Mouse (Mus musculus): ENCODE measurements around the gene Ppp1r15b.
A peak's percentile ranks its signal among the peaks of the same experiment; 100 is the strongest.

Gene Ppp1r15b

GRCm38 (mm10) chr1:133124137-133124536 lies 6.8 kb upstream of the Ppp1r15b start:
- no peak for DNase-seq

- no peak for DNase-seq
Measured at GRCm38 (mm10) chr1:133125640-133126364, 5.1 kb upstream of the Ppp1r15b start.

DNA sequence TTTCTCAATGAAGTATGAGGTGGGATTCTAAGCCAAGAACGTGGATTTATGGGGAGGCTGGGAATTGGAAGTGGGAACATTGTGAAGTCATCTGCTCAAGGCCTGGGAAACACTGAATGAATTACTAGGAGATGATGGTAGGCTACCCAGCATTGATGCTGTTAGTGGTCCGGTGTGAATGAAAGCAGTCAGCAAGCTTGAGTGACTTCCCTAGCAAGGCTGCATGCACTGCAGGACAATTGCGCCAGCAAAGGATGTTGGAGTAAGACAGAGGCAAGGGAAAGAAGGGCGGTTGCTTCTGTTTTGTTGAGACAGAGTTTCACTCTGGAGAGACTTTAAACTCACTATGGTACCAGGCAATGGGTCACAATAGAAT lies 4.6 kb upstream of the Ppp1r15b start:
- DNase-seq, result no peak

GRCm38 (mm10) chr1:133127328-133127727 lies 3.6 kb upstream of the Ppp1r15b start:
- no peak for DNase-seq

GRCm38 (mm10) chr1:133129471-133130221 lies 1.3 kb upstream of the Ppp1r15b start:
- DNase-seq, result no peak

DNA sequence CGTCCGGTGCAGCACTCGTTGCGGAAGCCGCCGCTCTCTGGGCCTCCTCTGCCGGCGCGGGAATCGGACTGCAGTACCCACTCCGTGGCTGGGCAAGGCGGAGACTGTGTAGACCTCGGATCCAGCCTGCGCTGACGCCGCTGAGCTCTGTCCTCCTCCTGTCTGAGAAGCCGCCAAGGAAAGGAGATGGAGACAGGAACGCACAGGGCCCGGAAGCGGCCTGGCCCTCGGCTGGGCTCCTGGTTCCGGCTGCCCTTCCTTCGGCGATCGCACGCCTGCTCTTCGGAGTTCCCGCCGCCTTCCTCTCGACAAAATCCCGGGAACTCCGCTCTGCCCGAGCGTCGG lies 590 bp downstream of the Ppp1r15b start:
- DNase-seq, result no peak

- no peak for DNase-seq
Measured at GRCm38 (mm10) chr1:133131936-133132335, 993 bp downstream of the Ppp1r15b start.

DNA sequence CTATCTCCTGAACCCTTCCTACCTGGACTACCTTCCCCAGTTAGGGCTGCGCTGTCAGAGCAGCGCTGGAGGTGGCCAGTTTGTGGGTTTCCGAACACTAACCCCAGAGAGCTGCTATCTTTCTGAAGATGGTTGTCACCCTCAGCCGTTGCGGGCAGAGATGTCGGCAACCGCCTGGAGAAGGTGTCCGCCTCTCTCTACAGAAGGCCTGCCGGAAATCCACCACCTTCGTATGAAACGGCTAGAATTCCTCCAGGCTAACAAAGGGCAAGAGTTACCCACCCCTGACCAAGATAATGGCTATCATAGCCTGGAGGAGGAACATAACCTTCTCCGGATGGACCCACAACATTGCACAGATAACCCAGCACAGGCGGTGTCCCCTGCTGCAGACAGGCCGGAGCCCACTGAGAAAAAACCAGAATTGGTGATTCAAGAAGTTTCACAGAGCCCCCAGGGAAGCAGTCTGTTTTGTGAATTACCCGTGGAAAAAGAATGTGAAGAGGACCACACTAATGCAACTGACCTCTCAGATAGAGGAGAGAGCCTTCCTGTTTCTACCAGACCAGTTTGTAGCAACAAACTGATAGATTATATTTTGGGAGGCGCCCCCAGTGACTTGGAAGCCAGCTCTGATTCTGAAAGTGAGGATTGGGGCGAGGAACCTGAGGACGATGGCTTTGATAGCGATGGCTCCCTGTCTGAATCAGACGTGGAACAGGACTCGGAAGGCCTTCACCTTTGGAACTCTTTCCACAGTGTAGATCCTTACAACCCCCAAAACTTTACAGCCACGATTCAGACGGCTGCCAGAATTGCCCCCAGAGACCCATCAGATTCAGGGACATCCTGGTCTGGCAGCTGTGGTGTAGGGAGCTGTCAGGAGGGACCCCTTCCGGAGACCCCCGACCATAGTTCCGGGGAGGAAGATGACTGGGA lies 1.7 kb downstream of the Ppp1r15b start:
- no peak for DNase-seq

GRCm38 (mm10) chr1:133133425-133133824 lies 2.5 kb downstream of the Ppp1r15b start:
- DNase-seq, result no peak

DNA sequence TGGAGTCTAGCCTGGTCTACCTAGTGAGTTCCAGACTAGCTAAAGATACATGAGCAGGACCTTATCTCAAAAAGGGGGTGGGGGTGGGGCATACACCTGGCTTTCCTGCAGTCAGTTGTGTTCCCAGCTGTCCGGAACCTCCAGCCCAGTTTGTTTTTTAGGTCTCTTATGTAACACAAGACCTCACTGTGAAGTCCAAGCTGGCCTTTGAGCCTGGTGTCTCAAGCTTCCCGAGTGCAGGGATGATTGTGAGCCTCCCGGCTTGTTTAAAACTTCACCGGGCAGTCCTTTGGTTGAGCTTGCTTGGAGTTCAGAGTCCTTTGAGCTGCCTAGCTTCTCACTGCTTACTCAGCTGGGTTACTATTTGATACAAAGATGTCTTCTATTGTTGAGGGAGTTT lies 3.1 kb downstream of the Ppp1r15b start:
- no peak for DNase-seq

DNA sequence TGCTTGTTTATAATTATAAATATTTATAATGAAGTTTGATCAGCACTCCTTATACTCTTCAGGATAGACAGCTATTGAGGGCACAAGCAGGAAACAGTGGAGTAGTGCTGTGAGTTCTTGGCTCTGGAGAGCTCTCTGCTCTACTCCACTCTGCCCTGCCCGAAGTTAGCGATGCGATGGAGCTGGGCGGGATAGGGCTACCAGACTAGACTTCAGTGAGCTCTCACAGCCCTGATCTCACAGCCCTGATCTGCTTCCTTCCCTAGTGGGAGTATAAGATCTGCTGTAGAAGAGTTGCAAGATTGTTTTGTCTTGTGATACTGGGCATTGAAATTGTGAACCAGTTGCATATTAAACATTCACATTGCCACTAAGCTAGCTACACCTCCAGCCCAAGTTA lies 3.9 kb downstream of the Ppp1r15b start:
- no peak for DNase-seq

DNA sequence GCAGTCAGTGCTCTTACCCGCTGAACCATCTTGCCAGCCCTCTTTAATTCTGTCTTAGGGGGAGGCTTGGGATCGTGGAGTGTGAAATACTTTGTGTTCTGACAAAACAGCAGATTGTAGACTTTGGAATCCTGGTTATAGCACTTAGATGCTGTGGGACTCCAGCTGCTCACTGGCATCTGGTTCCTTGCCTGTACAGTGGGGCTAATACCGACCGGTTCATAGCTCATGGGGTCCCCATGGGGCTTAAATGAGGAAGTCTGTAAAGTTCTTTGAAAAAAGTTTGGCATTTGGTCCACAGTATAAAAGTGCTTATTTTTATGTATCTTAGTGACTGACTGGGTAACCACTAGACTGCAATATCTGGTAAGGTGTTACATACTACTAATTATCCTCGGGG lies 4.9 kb downstream of the Ppp1r15b start:
- no peak for DNase-seq

GRCm38 (mm10) chr1:133138401-133138800 lies 7.5 kb downstream of the Ppp1r15b start:
- DNase-seq, result no peak

DNA sequence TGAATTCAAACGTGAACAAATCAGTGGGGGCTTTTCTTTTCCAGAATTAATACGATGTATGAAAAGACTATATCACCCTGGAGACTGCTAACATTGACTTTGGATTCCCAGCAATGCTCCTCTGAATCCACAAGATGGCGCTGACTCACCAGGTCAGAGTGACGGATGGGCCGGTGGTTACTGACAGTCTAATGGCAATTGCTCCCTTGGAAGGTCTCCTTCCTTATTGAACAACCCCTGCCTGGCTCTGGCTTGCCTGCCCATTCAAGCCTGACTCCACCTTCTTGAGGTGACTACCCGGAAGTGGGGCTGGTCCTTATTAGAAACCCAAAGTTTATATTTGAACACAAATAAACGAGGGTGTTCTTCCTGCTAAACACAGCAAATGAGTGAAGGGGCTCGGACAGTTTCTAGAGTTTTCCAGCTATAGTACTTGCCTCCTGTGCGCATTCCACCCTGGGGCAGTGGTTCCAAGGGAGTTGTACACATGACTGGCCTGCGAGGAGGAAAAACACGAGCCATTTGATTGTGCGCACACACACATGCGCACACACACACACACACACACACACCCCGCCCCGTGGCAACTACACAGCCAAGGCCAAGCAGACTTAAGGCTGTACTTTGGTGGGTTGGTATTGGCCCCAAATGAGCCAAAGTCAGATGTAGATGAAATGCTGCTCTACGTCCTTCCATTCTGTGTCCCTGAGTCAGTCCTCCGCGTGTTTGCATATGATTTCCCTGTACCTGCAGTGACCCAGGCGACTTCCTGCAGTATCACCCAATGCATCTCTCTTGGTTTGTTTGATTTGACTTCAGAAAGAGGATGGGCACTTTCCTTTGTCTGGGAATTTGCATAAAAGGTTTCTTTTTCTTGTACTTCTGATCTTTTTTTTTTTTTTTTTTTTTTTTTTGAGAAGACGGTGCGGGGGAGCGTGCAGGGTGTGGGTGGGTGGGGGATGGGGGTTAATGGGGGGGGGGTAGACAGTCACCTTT lies 15.4 kb downstream of the Ppp1r15b start:
- peak; percentile 55 for DNase-seq

GRCm38 (mm10) chr1:133147324-133147723 lies 16.4 kb downstream of the Ppp1r15b start:
- no peak for DNase-seq

- DNase-seq, result no peak
Measured at GRCm38 (mm10) chr1:133148122-133148521, 17.2 kb downstream of the Ppp1r15b start.

DNA sequence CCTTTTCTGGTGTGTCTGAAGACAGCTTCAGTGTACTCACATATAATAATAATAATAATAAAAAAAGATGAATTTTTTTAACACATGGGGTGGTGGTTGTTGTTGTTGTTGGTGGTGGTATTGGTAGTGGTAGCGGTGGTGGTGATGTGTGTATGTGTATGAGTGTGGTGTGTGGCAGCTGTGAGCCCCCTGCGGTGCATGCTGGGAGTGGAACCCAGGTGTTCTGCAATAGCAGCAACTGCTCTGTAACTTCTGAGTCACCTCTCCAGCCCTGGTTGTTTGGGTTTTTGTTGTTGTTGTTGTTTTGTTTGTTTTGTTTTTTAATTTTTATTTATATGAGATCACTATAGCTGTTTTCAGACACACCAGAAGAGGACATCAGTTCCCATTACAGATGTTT lies 19.6 kb downstream of the Ppp1r15b start:
- DNase-seq, result no peak

- DNase-seq, result no peak
Measured at GRCm38 (mm10) chr1:133152213-133152612, 21.3 kb downstream of the Ppp1r15b start.

DNA sequence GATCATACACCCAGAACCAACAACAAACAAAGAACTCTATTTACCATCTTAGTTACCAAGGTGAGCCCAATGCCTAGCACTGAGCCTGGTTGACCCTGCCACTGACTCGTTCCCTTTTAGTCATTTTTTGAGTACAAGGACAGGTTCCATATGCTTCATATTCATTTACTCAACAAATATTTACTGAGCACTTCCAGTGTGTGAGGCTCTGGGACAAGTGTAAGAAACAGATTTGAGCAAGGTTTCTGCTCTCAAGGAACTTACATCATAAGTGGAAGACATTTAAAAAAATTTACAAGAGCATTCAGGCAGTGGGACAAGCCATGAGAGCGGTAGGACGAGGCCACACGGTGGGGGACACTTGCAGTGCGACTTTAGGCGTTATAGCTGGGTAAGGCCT lies 24.3 kb downstream of the Ppp1r15b start:
- DNase-seq, result no peak

- DNase-seq, result no peak
Measured at GRCm38 (mm10) chr1:133159128-133159564, 28.2 kb downstream of the Ppp1r15b start.

DNA sequence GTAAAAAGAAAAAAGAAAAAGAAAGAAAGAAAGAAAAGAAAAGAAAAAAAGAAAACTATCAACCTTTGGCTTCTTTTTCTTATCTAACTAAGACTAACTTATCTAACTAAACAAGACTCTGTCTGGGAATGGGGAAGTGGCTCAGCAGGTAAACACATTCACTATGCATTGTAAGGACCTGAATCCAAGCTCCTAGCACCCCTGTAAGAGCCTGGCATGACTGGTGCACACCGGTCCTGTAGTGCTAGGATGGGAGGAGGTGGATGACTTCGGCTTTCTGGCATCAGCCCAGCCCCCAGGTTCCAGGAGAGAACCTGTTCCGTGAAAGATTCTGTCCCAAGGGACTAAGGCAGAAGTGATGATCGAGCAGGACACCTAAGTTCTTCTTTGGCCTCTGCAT lies 30.6 kb downstream of the Ppp1r15b start:
- DNase-seq, result no peak

- DNase-seq, result no peak
Measured at GRCm38 (mm10) chr1:133162046-133162445, 31.1 kb downstream of the Ppp1r15b start.

All from cerebellum, adult 18-20 months (tissue).